Mouse (Mus musculus) neural tube, embryonic 14.5 days (tissue): ENCODE results near the gene Gpd1. TPM values are rescaled to one million over a fixed set of nuclear protein-coding genes. Genes with fewer than 3 reads are reported as not detected.
"Not testable (repeated sequence)": the region's sequence is repeated elsewhere in the genome, so short reads cannot be mapped to it uniquely, and the experiment has no call there.

Experiments
- ATAC-seq: fragments of 200-750 bp; cut with Nextera tagmentation; 2 replicates; pipeline ENCODE4 v1.8.0; 2017; ENCODE audit warnings: low read depth, mild to moderate bottlenecking, moderate TSS enrichment, moderate library complexity
- H3K27ac ChIP-seq: fragments of 300-500 bp; sonication (generic); 2 replicates; pipeline ENCODE4 v1.5.1; 2014; ENCODE audit warnings: low read depth, mild to moderate bottlenecking, control low read depth, low read length, moderate library complexity, mixed read lengths
- H3K27me3 ChIP-seq: fragments of 300-500 bp; sonication (generic); 2 replicates; pipeline ENCODE4 v1.6.1; 2014; ENCODE audit warnings: low read length; ENCODE audit not compliant: control insufficient read depth, insufficient read depth
- H3K36me3 ChIP-seq: fragments of 300-500 bp; sonication (generic); 2 replicates; pipeline ENCODE4 v1.6.1; 2014; ENCODE audit warnings: low read length, mixed read lengths; ENCODE audit not compliant: control insufficient read depth, insufficient read depth
- H3K4me1 ChIP-seq: fragments of 300-500 bp; sonication (generic); 2 replicates; pipeline ENCODE4 v1.6.1; 2014; ENCODE audit warnings: low read length; ENCODE audit not compliant: control insufficient read depth, insufficient read depth
- H3K4me2 ChIP-seq: fragments of 300-500 bp; sonication (generic); 2 replicates; pipeline ENCODE4 v1.6.1; 2014; ENCODE audit warnings: mild to moderate bottlenecking, low read depth, low read length, control low read depth
- H3K4me3 ChIP-seq: fragments of 300-500 bp; sonication (generic); 2 replicates; pipeline ENCODE4 v1.5.1; 2014; ENCODE audit warnings: low read depth, low read length, control low read depth, mixed read lengths
- H3K9ac ChIP-seq: fragments of 300-500 bp; sonication (generic); replicated peaks from 2 replicates; pipeline ENCODE4 v1.6.1; 2014; ENCODE audit warnings: low read depth, mild to moderate bottlenecking, control low read depth, low read length, mixed read lengths
- H3K9me3 ChIP-seq: fragments of 300-500 bp; sonication (generic); 2 replicates; pipeline ENCODE4 v1.6.1; 2016; ENCODE audit warnings: low read length; ENCODE audit not compliant: control insufficient read depth
- WGBS: fragments of 180-500 bp; shearing (Covaris S2); extraction: QIAGEN DNeasy Blood & Tissue Kit; methylation state at CpG from one replicate; pipeline ENCODE4 v1.1.7; 2014; 5-methylcytosine and 5-hydroxymethylcytosine counted together
- polyA plus RNA-seq: library from polyadenylated mRNA; unstranded; fragments of >200 nt; fragmentation: Nextera tagmentation; extraction: Ambion mirVana; gene quantifications from 2 replicates; pipeline ENCODE4 v1.2.1, GENCODE M21; 2014

The Gpd1 gene
- polyA plus RNA-seq, 1 experiment from 2014 or later: 1.2 TPM

GRCm38 (mm10) chr15:99723515-99724291, 6.4 kb downstream of the Gpd1 start:
- Histone ChIP-seq H3K9me3 (no peaks in the 10 kb centered on the region), H3K4me1 (peaks cover 13% of the 10 kb centered on the region), H3K9ac (no peak overlapping the region), H3K4me3 (no peak overlapping the region), H3K4me2 (no peak overlapping the region; the same call in 1 of the 2 replicates), H3K27me3 (no peaks in the 10 kb centered on the region), H3K36me3 (peaks cover 19% of the 10 kb centered on the region), H3K27ac (peak overlapping the region; percentile 70)
- ATAC-seq: no peak
- WGBS: 18% methylated on average over 11 of the region's 11 CpGs

- Histone ChIP-seq H3K4me1 (peaks cover 13% of the 10 kb centered on the region), H3K9me3 (no peaks in the 10 kb centered on the region), H3K4me3 (peak overlapping the region; percentile 89), H3K27ac (peak overlapping the region; percentile 70), H3K4me2 (peak overlapping the region; percentile 56), H3K36me3 (peaks cover 24% of the 10 kb centered on the region), H3K9ac (peak overlapping the region; percentile 37), H3K27me3 (no peaks in the 10 kb centered on the region)
- ATAC-seq: peak; percentile 25; the same call in 1 of the 2 replicates
- WGBS: 10% methylated on average over 16 of the region's 16 CpGs
Observed at GRCm38 (mm10) chr15:99724292-99725021, 7.1 kb downstream of the Gpd1 start.

GRCm38 (mm10) chr15:99725341-99726155, 8.2 kb downstream of the Gpd1 start, which contains the start of gene Cox14:
Gene Cox14 (plus strand): TSS chr15:99725618.
- H3K27ac ChIP-seq: peak within 1 kb of the TSS; percentile 89
- no peaks in the 10 kb centered on the region for H3K9me3 ChIP-seq
- no peaks in the 10 kb centered on the region for H3K27me3 ChIP-seq
- peak within 1 kb of the TSS; percentile 89 for H3K4me3 ChIP-seq
- H3K4me2 ChIP-seq: peak within 1 kb of the TSS; percentile 80
- H3K36me3 ChIP-seq: peaks cover 21% of the 10 kb centered on the region
- WGBS: under 1% methylated on average over 49 of the region's 68 CpGs
- H3K9ac ChIP-seq: peak within 1 kb of the TSS; percentile 91
- H3K4me1 ChIP-seq: peaks cover 13% of the 10 kb centered on the region
- ATAC-seq: peak; percentile 95

- no peak overlapping the region for H3K27ac ChIP-seq
- H3K4me2 ChIP-seq: peak overlapping the region; percentile 80
- no peaks in the 10 kb centered on the region for H3K9me3 ChIP-seq
- no peak for ATAC-seq
- peak overlapping the region; percentile 89 for H3K4me3 ChIP-seq
- 81% methylated on average over 2 of the region's 2 CpGs for WGBS
- H3K36me3 ChIP-seq: peaks cover 15% of the 10 kb centered on the region; the same call in 1 of the 2 replicates
- no peaks in the 10 kb centered on the region for H3K27me3 ChIP-seq
- peak overlapping the region; percentile 91 for H3K9ac ChIP-seq
- peaks cover 13% of the 10 kb centered on the region for H3K4me1 ChIP-seq
Observed at GRCm38 (mm10) chr15:99726549-99726948, 9.2 kb downstream of the Gpd1 start.

GRCm38 (mm10) chr15:99727039-99727438, 9.7 kb downstream of the Gpd1 start:
- not testable (repeated sequence) for H3K27me3 ChIP-seq, H3K4me3 ChIP-seq, H3K9me3 ChIP-seq, H3K4me2 ChIP-seq, H3K27ac ChIP-seq, ATAC-seq, H3K9ac ChIP-seq
- WGBS: 94% methylated on average over 4 of the region's 5 CpGs
- H3K36me3 ChIP-seq: peaks cover 15% of the 10 kb centered on the region; the same call in 1 of the 2 replicates
- peaks cover 13% of the 10 kb centered on the region for H3K4me1 ChIP-seq

- H3K27me3 ChIP-seq: no peaks in the 10 kb centered on the region
- no peak overlapping the region for H3K27ac ChIP-seq
- WGBS: 94% methylated on average over 12 of the region's 12 CpGs
- peaks cover 13% of the 10 kb centered on the region for H3K4me1 ChIP-seq
- peaks cover 12% of the 10 kb centered on the region; the same call in 1 of the 2 replicates for H3K36me3 ChIP-seq
- H3K4me2 ChIP-seq: no peak overlapping the region
- H3K9ac ChIP-seq: no peak overlapping the region
- ATAC-seq: no peak
- no peaks in the 10 kb centered on the region for H3K9me3 ChIP-seq
- H3K4me3 ChIP-seq: no peak overlapping the region
Observed at GRCm38 (mm10) chr15:99727525-99727924, 10.2 kb downstream of the Gpd1 start.

- Histone ChIP-seq H3K9ac (no peak overlapping the region), H3K4me1 (peaks cover 13% of the 10 kb centered on the region), H3K9me3 (no peaks in the 10 kb centered on the region), H3K27me3 (no peaks in the 10 kb centered on the region), H3K36me3 (peaks cover 11% of the 10 kb centered on the region; the same call in 1 of the 2 replicates), H3K27ac (no peak overlapping the region), H3K4me2 (no peak overlapping the region), H3K4me3 (no peak overlapping the region)
- 95% methylated on average over 5 of the region's 5 CpGs for WGBS
- ATAC-seq: no peak
Observed at GRCm38 (mm10) chr15:99728211-99728610, 10.9 kb downstream of the Gpd1 start.

- Histone ChIP-seq H3K4me1 (peaks cover 11% of the 10 kb centered on the region), H3K9me3 (no peaks in the 10 kb centered on the region), H3K27me3 (no peaks in the 10 kb centered on the region), H3K27ac (no peak overlapping the region), H3K4me2 (no peak overlapping the region), H3K4me3 (no peak overlapping the region), H3K36me3 (peaks cover 13% of the 10 kb centered on the region; the same call in 1 of the 2 replicates), H3K9ac (no peak overlapping the region)
- 97% methylated on average over 3 of the region's 4 CpGs for WGBS
- no peak for ATAC-seq
Observed at GRCm38 (mm10) chr15:99729056-99729783, 11.9 kb downstream of the Gpd1 start.
